Mouse (Mus musculus) testis, adult 2 months (tissue): Measurements from ENCODE around the gene Hoxa4. TPM values are rescaled to one million over a fixed set of nuclear protein-coding genes. Genes with fewer than 3 reads are reported as not detected.
A peak's percentile ranks its signal among the peaks of the same experiment; 100 is the strongest.

ENCODE experiments used
- H3K27ac ChIP-seq: fragments of 200-500 bp; 2 replicates; pipeline ENCODE4 v1.5.1; 2012; ENCODE audit warnings: low read depth, low read length; ENCODE audit not compliant: control insufficient read depth, insufficient read depth
- H3K27me3 ChIP-seq: fragments of 200-500 bp; 2 replicates; pipeline ENCODE4 v1.6.1; 2012; ENCODE audit warnings: mild to moderate bottlenecking, low read length, moderate library complexity; ENCODE audit not compliant: control insufficient read depth, insufficient read depth
- H3K36me3 ChIP-seq: fragments of 200-500 bp; 2 replicates; pipeline ENCODE4 v1.6.1; 2012; ENCODE audit warnings: mild to moderate bottlenecking, low read length; ENCODE audit not compliant: control insufficient read depth, insufficient read depth
- H3K4me1 ChIP-seq: fragments of 200-500 bp; 2 replicates; pipeline ENCODE4 v1.6.1; 2012; ENCODE audit warnings: low read length; ENCODE audit not compliant: control insufficient read depth, insufficient read depth
- H3K4me3 ChIP-seq: fragments of 200-500 bp; 2 replicates; pipeline ENCODE4 v1.5.1; 2012; ENCODE audit warnings: low read depth, mild to moderate bottlenecking, low read length, moderate library complexity, mixed read lengths; ENCODE audit not compliant: control insufficient read depth
- CTCF ChIP-seq: fragments of 200-500 bp; IDR thresholded peaks from 2 replicates; pipeline ENCODE4 v1.5.1; 2012; ENCODE audit warnings: low read depth, mild to moderate bottlenecking, inconsistent platforms, low read length, moderate library complexity; ENCODE audit not compliant: control insufficient read depth, insufficient read depth, insufficient replicate concordance
- POLR2A ChIP-seq: fragments of 200-500 bp; IDR thresholded peaks from 2 replicates; pipeline ENCODE4 v1.6.1; 2012; ENCODE audit warnings: low read depth, mild to moderate bottlenecking, inconsistent platforms, low read length, moderate library complexity; ENCODE audit not compliant: control insufficient read depth
- polyA plus RNA-seq: library from polyadenylated mRNA; depleted of rRNA; stranded (reverse); fragments of >200 nt; gene quantifications from 2 replicates; pipeline ENCODE4 v1.2.3, GENCODE M21; 2012

Hoxa4 gene
- polyA plus RNA-seq, 1 experiment = 65.3 TPM

GRCm38 (mm10) chr6:52226569-52227257 lies 35.2 kb upstream of the Hoxa4 start:
- no peak overlapping the region; the same call in 1 of the 2 replicates for H3K4me3 ChIP-seq
- H3K36me3 ChIP-seq = no peaks in the 10 kb centered on the region
- H3K27me3 ChIP-seq = peaks cover 25% of the 10 kb centered on the region
- H3K4me1 ChIP-seq = peaks cover 14% of the 10 kb centered on the region
- TF ChIP-seq CTCF (no peak), POLR2A (no peak)
- no peak overlapping the region for H3K27ac ChIP-seq

GRCm38 (mm10) chr6:52225612-52226568 lies 34.3 kb upstream of the Hoxa4 start:
- no peak for TF ChIP-seq POLR2A
- TF ChIP-seq CTCF = no peak
- peak overlapping the region; percentile 19 for H3K4me3 ChIP-seq
- H3K36me3 ChIP-seq = no peaks in the 10 kb centered on the region

GRCm38 (mm10) chr6:52224895-52225611 lies 33.5 kb upstream of the Hoxa4 start:
- Histone ChIP-seq H3K4me1 (peaks cover 20% of the 10 kb centered on the region), H3K27ac (no peak overlapping the region), H3K36me3 (no peaks in the 10 kb centered on the region), H3K4me3 (peak overlapping the region; percentile 19), H3K27me3 (peaks cover 21% of the 10 kb centered on the region)
- TF ChIP-seq CTCF = no peak
- TF ChIP-seq POLR2A = no peak

More at GRCm38 (mm10) chr6:52225612-52226568, 34.3 kb upstream of the Hoxa4 start:
- no peak overlapping the region for H3K27ac ChIP-seq
- H3K4me1 ChIP-seq = peaks cover 20% of the 10 kb centered on the region
- peaks cover 25% of the 10 kb centered on the region for H3K27me3 ChIP-seq

GRCm38 (mm10) chr6:52223939-52224760 lies 32.6 kb upstream of the Hoxa4 start:
- TF ChIP-seq POLR2A = no peak
- TF ChIP-seq CTCF = no peak
- Histone ChIP-seq H3K4me3 (no peak overlapping the region), H3K27me3 (peaks cover 19% of the 10 kb centered on the region), H3K36me3 (no peaks in the 10 kb centered on the region), H3K4me1 (peaks cover 20% of the 10 kb centered on the region), H3K27ac (no peak overlapping the region)

- no peak overlapping the region for H3K4me3 ChIP-seq
- H3K4me1 ChIP-seq = peaks cover 19% of the 10 kb centered on the region
These were observed 31.2 kb upstream of the Hoxa4 start for GRCm38 (mm10) chr6:52222729-52223128.

GRCm38 (mm10) chr6:52221993-52222685 lies 30.6 kb upstream of the Hoxa4 start:
- peak overlapping the region; percentile 31; the same call in 1 of the 2 replicates for H3K4me3 ChIP-seq
- TF ChIP-seq CTCF (no peak), POLR2A (no peak)
- H3K4me1 ChIP-seq = peaks cover 24% of the 10 kb centered on the region
- H3K36me3 ChIP-seq = no peaks in the 10 kb centered on the region
- H3K27me3 ChIP-seq = peaks cover 25% of the 10 kb centered on the region
- no peak overlapping the region for H3K27ac ChIP-seq

More at GRCm38 (mm10) chr6:52222729-52223128, 31.2 kb upstream of the Hoxa4 start:
- TF ChIP-seq CTCF (no peak), POLR2A (no peak)
- H3K27ac ChIP-seq = no peak overlapping the region
- H3K36me3 ChIP-seq = no peaks in the 10 kb centered on the region
- peaks cover 21% of the 10 kb centered on the region for H3K27me3 ChIP-seq
